Mouse (Mus musculus): ENCODE results near the gene Psmc2.

GRCm38 (mm10) chr5:21744651-21745050 lies 40.4 kb upstream of the Psmc2 start:
- TF ChIP-seq GATA1 (IDR thresholded peaks at IDR 0.05; ENCODE audit: low read depth, low read length) (no peak), POLR2AphosphoS5 (IDR thresholded peaks at IDR 0.05; ENCODE audit: borderline replicate concordance, low read depth, low read length) (no peak), USF1 (IDR thresholded peaks at IDR 0.05; ENCODE audit: low read depth, low read length) (no peak), EP300 (IDR thresholded peaks at IDR 0.05; ENCODE audit: low read depth in 1 of 2, low read length in 2 of 2) (no peak), CTCF (IDR thresholded peaks at IDR 0.05 in 2 of 3, conservative IDR thresholded peaks at IDR 0.05 in 1 of 3; ENCODE audit: control insufficient read depth in 1 of 3, insufficient read depth in 1 of 3, low read depth in 2 of 3, low read length in 3 of 3, poor library complexity in 1 of 3, severe bottlenecking in 1 of 3) (no peak), ZKSCAN1 (IDR thresholded peaks at IDR 0.05; ENCODE audit: low read depth, low read length) (no peak), JUND (IDR thresholded peaks at IDR 0.05; ENCODE audit: low read depth, low read length) (no peak), RCOR1 (IDR thresholded peaks at IDR 0.05; ENCODE audit: low read depth, low read length) (no peak), POLR2A (IDR thresholded peaks at IDR 0.05; ENCODE audit: control insufficient read depth in 1 of 2, insufficient read depth in 1 of 2, low read depth in 1 of 2, low read length in 2 of 2, poor library complexity in 1 of 2) (no peak), MXI1 (IDR thresholded peaks at IDR 0.05; ENCODE audit: low read depth, low read length) (no peak), MAFK (IDR thresholded peaks at IDR 0.05; ENCODE audit: borderline replicate concordance, low read depth, low read length) (no peak), KAT2A (conservative IDR thresholded peaks at IDR 0.05; ENCODE audit: low read depth, low read length) (no peak), MAZ (IDR thresholded peaks at IDR 0.05; ENCODE audit: low read depth, low read length) (no peak)

All from MEL (cell line).